Mouse (Mus musculus) ovary, postnatal 14 days (tissue): ENCODE measurements around the gene Chrdl2.
"Not testable (repeated sequence)": the region's sequence is repeated elsewhere in the genome, so short reads cannot be mapped to it uniquely, and the experiment has no call there.

Source experiments
- DNase-seq: peaks from one replicate; pipeline ENCODE4 v3.0.0; 2022; ENCODE audit warnings: low spot score

Gene Chrdl2

DNA sequence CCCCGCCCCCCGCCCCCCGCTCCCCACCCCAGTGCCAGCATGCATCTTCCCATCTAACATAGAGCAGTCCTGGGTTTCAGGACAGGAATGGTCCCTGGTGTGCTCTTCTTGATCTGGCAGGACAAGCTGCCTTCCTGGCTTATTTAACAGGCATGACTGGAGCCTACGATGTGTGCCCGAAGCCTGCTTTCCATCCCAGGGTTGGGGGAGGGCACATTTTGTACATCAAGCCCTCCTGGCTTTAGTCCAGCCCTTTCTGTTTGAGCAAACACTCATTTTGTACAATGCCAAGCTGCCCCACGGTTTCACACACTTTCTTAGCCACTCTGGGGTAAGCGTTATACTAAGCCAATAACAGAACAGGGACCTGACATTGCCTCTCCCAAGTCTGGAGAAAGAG is 30.1 kb downstream of the Chrdl2 start:
- DNase-seq, result no peak

DNA sequence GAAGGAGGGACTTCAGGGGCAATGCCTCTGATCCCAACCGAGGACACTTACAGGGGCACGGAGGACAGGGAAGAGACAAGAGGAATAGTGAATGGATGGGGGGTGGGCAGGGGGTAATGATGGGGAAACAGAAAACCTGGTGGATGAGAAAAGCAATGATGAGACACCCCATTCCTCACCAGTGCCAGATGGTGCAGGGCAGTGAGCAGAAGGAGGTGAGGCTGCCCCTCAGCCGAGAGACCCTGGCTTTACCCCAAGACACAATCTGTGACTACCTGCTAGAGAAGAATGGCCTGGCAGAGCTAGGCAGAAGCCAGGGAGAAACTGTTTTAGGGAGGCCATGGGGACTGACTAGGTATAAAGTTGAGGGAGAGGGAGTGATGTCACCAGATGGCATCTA is 30.5 kb downstream of the Chrdl2 start:
- no peak for DNase-seq

DNA sequence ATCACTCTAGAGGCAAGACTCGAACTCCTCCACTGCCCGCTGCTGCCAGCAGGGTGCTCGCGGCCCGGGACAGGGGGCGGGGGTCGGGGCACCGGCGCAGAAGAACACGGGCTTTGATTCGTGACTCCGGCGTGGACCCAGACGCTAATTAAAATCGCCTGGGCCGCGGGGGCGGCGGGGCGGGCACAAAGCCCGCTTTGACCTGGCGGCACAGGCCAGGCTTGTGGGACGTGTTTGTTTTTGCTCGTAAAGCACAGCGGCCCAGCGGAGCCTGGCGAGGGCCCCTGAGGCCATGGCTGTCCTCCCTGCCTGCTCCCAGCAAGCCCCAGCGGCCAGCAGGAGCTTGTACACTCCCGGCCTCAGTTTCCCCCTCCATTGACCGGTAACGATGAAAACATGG is 36.1 kb downstream of the Chrdl2 start:
- DNase-seq, result no peak

- DNase-seq, result no peak
Measured at GRCm38 (mm10) chr7:100043096-100043495, 37.1 kb downstream of the Chrdl2 start.

- DNase-seq, result no peak
Measured at GRCm38 (mm10) chr7:100043605-100044031, 37.6 kb downstream of the Chrdl2 start.

- DNase-seq, result no peak
Measured at GRCm38 (mm10) chr7:100046486-100046885, 40.5 kb downstream of the Chrdl2 start.

- no peak for DNase-seq
Measured at GRCm38 (mm10) chr7:100051904-100052303, 45.9 kb downstream of the Chrdl2 start.

- DNase-seq, result not testable (repeated sequence)
Measured at GRCm38 (mm10) chr7:100052991-100053390, 47.0 kb downstream of the Chrdl2 start.

DNA sequence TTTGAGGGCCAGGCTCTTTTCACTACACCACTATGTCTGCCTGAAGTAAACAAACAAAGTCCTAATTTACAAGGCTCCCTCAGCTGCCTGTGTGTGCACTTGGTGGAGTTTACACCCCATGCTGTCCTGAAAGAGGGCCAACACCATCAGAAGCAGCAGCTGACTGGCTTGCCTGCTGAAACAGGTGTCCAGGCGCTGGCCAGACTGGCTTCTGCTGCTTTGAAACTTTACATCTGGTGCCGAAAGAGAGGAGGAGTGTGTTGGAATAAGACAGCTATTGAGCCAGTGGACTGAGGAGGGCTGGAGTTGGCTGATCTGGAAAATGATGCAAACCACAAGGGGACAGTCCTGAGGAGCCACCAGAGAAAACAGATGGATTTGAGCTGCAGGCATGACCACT is 68.0 kb downstream of the Chrdl2 start:
- no peak for DNase-seq

GRCm38 (mm10) chr7:100076296-100076695 is 70.3 kb downstream of the Chrdl2 start:
- no peak for DNase-seq

DNA sequence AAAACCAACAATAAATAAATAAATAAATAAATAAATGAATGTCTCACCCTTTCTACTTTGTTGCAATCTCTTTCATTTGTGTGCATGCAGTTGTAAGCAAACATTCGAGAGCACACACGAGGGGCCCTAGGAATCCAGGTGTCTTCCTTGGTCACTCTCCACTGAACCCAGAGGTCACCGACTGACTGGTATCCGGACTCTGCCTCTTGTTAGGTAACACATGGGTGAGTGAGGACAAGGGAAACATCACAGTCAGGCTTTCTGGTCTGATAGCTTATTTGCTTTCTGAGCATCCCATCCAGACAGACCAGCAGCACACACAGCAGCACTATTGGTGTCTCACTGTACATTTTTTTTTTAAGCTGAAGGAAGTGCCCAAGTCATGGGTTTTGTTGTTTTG is 71.1 kb downstream of the Chrdl2 start:
- no peak for DNase-seq

- no peak for DNase-seq
Measured at GRCm38 (mm10) chr7:100080087-100080781, 74.3 kb downstream of the Chrdl2 start.

DNA sequence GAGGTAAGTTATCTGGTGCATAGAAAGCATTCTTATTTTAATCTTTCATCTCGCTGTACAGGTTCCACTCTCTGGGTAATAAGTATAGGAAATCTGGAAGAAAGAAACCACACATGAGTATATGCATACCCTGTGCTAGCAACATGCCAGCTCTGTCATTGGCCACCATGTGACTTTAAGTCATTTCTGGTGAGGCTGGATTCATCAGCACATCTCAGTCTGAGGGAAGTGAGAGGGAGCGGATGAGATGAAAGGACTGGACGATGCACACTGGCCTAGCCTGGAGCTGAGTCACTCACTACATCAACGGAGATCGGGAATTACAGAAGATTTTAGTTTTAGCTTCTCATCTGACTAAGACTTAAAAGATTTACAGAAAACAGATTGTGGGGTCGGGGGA is 76.9 kb downstream of the Chrdl2 start:
- DNase-seq, result no peak

DNA sequence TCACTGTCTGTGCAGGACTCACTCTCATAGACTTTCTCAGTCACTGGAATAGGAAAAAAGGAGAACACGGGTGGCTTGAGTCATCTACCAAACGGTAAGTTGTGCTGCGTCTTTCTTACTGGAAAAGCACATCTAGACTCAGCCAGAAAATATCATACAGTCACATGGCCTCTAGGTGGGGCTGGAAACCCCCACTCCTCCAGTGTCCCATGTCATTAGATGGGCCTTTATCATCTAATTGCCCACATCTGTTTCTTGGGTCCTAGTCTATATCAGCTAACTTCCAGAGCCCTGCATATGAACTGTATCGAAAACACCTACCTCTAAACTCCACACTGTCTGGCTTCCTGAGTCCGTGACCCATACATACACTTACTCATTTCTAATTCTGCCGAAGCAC is 77.8 kb downstream of the Chrdl2 start:
- no peak for DNase-seq
